Mouse (Mus musculus) embryonic facial prominence, embryonic 10.5 days (tissue): ENCODE measurements around the gene Vps8. TPM values are rescaled to one million over a fixed set of nuclear protein-coding genes. Genes with fewer than 3 reads are reported as not detected.

ENCODE experiments used
- DNase-seq: peaks from one replicate; pipeline ENCODE4 v3.0.0-alpha.2; 2017; ENCODE audit warnings: low spot score
- H3K27ac ChIP-seq: fragments of 300-500 bp; sonication (generic); replicated peaks from 2 replicates; pipeline ENCODE4 v1.5.1; 2016; ENCODE audit warnings: mild to moderate bottlenecking
- H3K27me3 ChIP-seq: fragments of 300-500 bp; sonication (generic); replicated peaks from 2 replicates; pipeline ENCODE4 v1.6.1; 2016; ENCODE audit warnings: low read depth, mild to moderate bottlenecking; ENCODE audit not compliant: poor library complexity, severe bottlenecking
- H3K36me3 ChIP-seq: fragments of 300-500 bp; sonication (generic); replicated peaks from 2 replicates; pipeline ENCODE4 v1.6.1; 2016; ENCODE audit warnings: mild to moderate bottlenecking, moderate library complexity
- H3K4me1 ChIP-seq: fragments of 300-500 bp; sonication (generic); 2 replicates; pipeline ENCODE4 v1.6.1; 2016
- H3K4me3 ChIP-seq: fragments of 300-500 bp; sonication (generic); 2 replicates; pipeline ENCODE4 v1.5.1; 2016; ENCODE audit warnings: mild to moderate bottlenecking, moderate library complexity
- H3K9me3 ChIP-seq: fragments of 300-500 bp; sonication (generic); 2 replicates; pipeline ENCODE4 v1.6.1; 2016; ENCODE audit warnings: mild to moderate bottlenecking
- WGBS: fragments of 180-500 bp; shearing (Covaris S2); methylation state at CpG from one replicate; pipeline ENCODE4 v1.1.7; 2016; 5-methylcytosine and 5-hydroxymethylcytosine counted together
- polyA plus RNA-seq: library from polyadenylated mRNA; unstranded; fragments of >200 nt; fragmentation: Nextera tagmentation; extraction: Ambion mirVana; gene quantifications from 2 replicates; pipeline ENCODE4 v1.2.1, GENCODE M21; 2016

The Vps8 gene
- polyA plus RNA-seq, 1 experiment from 2014 or later: 16.6 TPM

DNA sequence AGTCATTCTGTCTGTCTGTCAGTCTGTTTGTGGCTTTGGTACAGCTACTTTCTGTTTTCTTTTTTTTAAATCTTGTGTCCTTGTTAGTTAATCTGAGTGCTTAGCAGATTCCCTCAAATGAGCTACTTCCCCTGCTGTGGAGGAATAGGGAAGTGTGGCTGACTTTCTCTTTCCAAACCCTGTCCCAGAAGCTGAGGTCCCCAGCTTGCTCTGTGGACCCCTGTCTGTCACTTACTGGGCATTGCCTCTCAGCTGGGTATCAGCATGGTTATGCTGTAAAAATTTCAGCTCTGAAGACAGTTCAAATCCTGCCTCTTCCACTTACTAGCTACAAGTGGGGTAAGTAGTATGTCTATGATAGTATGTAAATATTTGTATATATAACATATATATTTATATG lies 11.1 kb upstream of the Vps8 start:
- no peak for DNase-seq
- H3K4me3 ChIP-seq: no peak overlapping the region
- H3K4me1 ChIP-seq: peaks cover 10% of the 10 kb centered on the region
- H3K27me3 ChIP-seq: no peaks in the 10 kb centered on the region
- no peak overlapping the region for H3K27ac ChIP-seq
- no peaks in the 10 kb centered on the region for H3K36me3 ChIP-seq
- H3K9me3 ChIP-seq: no peaks in the 10 kb centered on the region

DNA sequence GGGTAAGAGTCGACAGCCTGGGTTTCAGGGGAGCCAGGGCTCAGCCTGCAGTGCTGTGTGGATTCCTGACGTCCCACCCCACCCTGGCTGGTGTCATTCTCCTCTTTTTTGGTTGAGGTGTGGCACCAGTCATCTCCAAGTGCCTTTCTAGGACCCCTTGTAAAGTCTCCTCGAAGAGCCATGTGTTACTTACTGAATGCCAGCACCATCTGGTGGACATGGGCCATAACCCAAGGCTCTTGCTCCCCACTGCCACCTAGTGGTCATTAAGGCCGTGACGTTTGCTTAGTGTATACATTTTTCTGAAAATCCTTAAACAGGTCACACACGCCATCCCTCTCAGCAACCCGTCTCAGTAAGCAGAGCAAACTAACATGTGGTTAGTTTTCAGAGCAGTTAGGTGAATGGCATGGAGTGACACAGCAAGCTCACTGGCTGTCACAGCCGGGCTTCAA lies 10.3 kb upstream of the Vps8 start:
- 18% methylated on average over 8 of the region's 8 CpGs for WGBS
- H3K4me3 ChIP-seq: no peak overlapping the region
- no peaks in the 10 kb centered on the region for H3K27me3 ChIP-seq
- H3K4me1 ChIP-seq: peaks cover 4% of the 10 kb centered on the region; the same call in 1 of the 2 replicates
- H3K36me3 ChIP-seq: no peaks in the 10 kb centered on the region
- no peak overlapping the region for H3K27ac ChIP-seq
- peak; percentile 86 for DNase-seq
- no peaks in the 10 kb centered on the region for H3K9me3 ChIP-seq

GRCm38 (mm10) chr16:21413819-21414218 lies 9.1 kb upstream of the Vps8 start:
- Histone ChIP-seq H3K4me1 (peaks cover 4% of the 10 kb centered on the region; the same call in 1 of the 2 replicates), H3K4me3 (no peak overlapping the region), H3K36me3 (no peaks in the 10 kb centered on the region), H3K27ac (no peak overlapping the region), H3K9me3 (no peaks in the 10 kb centered on the region), H3K27me3 (no peaks in the 10 kb centered on the region)
- no peak for DNase-seq
- 81% methylated on average over 3 of the region's 3 CpGs for WGBS

DNA sequence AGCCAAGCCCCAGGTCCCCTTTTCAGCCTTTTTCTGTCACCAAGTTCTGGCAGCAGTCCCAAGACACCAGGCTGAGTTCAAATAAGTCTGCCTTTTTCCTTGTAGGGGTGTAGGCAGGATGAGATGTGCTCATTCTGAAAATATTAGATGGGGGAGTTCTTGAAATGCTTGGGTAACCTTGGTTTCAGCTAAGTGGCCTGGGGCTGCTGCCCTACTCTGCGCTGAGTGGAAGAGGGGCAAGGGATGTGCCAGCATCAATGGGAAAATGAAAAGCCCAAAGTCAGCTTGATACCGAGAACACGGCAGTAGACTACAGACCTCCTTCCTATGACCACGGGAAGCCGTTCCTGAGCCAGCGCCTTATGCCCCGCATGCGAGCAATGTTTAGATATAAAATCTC lies 7.8 kb upstream of the Vps8 start:
- 96% methylated on average over 8 of the region's 8 CpGs for WGBS
- Histone ChIP-seq H3K36me3 (no peaks in the 10 kb centered on the region), H3K9me3 (no peaks in the 10 kb centered on the region), H3K4me1 (peaks cover 4% of the 10 kb centered on the region; the same call in 1 of the 2 replicates), H3K27me3 (no peaks in the 10 kb centered on the region), H3K27ac (no peak overlapping the region), H3K4me3 (no peak overlapping the region)
- DNase-seq: no peak

DNA sequence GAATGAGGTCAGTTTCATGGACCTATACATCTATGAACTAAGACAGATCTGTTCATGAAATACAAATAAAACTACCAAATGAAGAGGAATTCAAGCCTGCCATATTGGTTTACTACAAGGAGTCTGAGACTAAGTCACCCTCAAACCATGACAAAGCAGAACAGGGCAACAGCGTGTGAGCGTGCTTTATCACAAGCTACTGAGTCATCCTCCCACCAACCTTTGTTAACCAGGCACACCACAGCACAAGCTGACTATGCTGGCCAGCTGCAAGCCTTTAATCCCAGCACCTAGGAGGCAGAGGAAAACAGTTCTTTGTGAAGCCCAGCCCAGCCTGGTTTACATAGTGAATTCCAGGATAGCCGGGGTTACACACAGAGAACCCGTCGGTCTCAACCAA lies 4.9 kb upstream of the Vps8 start:
- no peak for DNase-seq

GRCm38 (mm10) chr16:21423546-21423910 lies 610 bp downstream of the Vps8 start:
- WGBS: 2% methylated on average over 10 of the region's 10 CpGs

More for the DNA sequence above, 4.9 kb upstream of the Vps8 start:
- H3K36me3 ChIP-seq: no peaks in the 10 kb centered on the region
- no peak overlapping the region for H3K4me3 ChIP-seq
- no peaks in the 10 kb centered on the region for H3K9me3 ChIP-seq
- H3K4me1 ChIP-seq: peaks cover 6% of the 10 kb centered on the region; the same call in 1 of the 2 replicates
- 51% methylated on average over 5 of the region's 5 CpGs for WGBS
- no peaks in the 10 kb centered on the region for H3K27me3 ChIP-seq
- H3K27ac ChIP-seq: no peak overlapping the region

GRCm38 (mm10) chr16:21428131-21428530 lies 5.2 kb downstream of the Vps8 start:
- H3K27ac ChIP-seq: no peak overlapping the region
- no peaks in the 10 kb centered on the region for H3K27me3 ChIP-seq
- no peak overlapping the region for H3K4me3 ChIP-seq
- 0 out of 2 replicates have a peak, but pooled peaks cover 4% of the 10 kb centered on the region for H3K36me3 ChIP-seq
- H3K9me3 ChIP-seq: peaks cover 5% of the 10 kb centered on the region; the same call in 1 of the 2 replicates
- H3K4me1 ChIP-seq: peaks cover 15% of the 10 kb centered on the region
- 78% methylated on average over 5 of the region's 5 CpGs for WGBS
- no peak for DNase-seq

More at GRCm38 (mm10) chr16:21423546-21423910, 610 bp downstream of the Vps8 start:
- H3K36me3 ChIP-seq: no peaks in the 10 kb centered on the region
- peak overlapping the region; percentile 93 for H3K27ac ChIP-seq
- H3K27me3 ChIP-seq: no peaks in the 10 kb centered on the region
- no peaks in the 10 kb centered on the region for H3K9me3 ChIP-seq
- peaks cover 20% of the 10 kb centered on the region for H3K4me1 ChIP-seq
- DNase-seq: no peak
- H3K4me3 ChIP-seq: peak overlapping the region; percentile 94

GRCm38 (mm10) chr16:21430377-21431060 lies 7.6 kb downstream of the Vps8 start:
- Histone ChIP-seq H3K27me3 (no peaks in the 10 kb centered on the region), H3K4me1 (no peaks in the 10 kb centered on the region), H3K4me3 (no peak overlapping the region), H3K9me3 (peaks cover 5% of the 10 kb centered on the region; the same call in 1 of the 2 replicates), H3K36me3 (0 out of 2 replicates have a peak, but pooled peaks cover 4% of the 10 kb centered on the region), H3K27ac (no peak overlapping the region)
- 91% methylated on average over 2 of the region's 2 CpGs for WGBS
- DNase-seq: no peak

DNA sequence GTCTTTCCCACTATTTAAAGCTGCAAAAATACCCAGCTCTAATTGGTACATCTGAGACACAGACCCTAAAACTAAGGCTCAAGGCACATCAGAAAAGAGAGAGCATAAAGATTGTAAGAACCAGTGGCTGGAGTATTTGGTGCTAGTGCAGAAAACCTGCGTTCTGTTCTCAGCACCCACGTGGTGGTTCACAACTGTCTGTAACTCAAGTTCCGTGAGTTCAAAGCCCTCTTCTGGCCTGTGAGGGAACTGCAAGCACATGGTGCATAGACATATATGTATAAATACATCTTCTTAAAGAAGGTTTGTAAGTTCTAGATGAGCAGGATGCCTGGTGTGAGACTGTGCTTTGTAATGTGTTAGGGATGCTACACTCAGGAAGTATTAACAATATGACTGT lies 8.7 kb downstream of the Vps8 start:
- no peaks in the 10 kb centered on the region for H3K27me3 ChIP-seq
- H3K9me3 ChIP-seq: peaks cover 5% of the 10 kb centered on the region; the same call in 1 of the 2 replicates
- no peak for DNase-seq
- 82% methylated on average over 3 of the region's 3 CpGs for WGBS
- H3K4me3 ChIP-seq: no peak overlapping the region
- no peaks in the 10 kb centered on the region for H3K4me1 ChIP-seq
- H3K36me3 ChIP-seq: peaks cover 4% of the 10 kb centered on the region; the same call in 1 of the 2 replicates
- no peak overlapping the region for H3K27ac ChIP-seq

GRCm38 (mm10) chr16:21433543-21433942 lies 10.6 kb downstream of the Vps8 start:
- H3K4me1 ChIP-seq: no peaks in the 10 kb centered on the region
- H3K4me3 ChIP-seq: no peak overlapping the region
- DNase-seq: no peak
- peaks cover 5% of the 10 kb centered on the region; the same call in 1 of the 2 replicates for H3K9me3 ChIP-seq
- no peak overlapping the region for H3K27ac ChIP-seq
- 38% methylated on average over 3 of the region's 3 CpGs for WGBS
- no peaks in the 10 kb centered on the region for H3K27me3 ChIP-seq
- peaks cover 7% of the 10 kb centered on the region; the same call in 1 of the 2 replicates for H3K36me3 ChIP-seq

DNA sequence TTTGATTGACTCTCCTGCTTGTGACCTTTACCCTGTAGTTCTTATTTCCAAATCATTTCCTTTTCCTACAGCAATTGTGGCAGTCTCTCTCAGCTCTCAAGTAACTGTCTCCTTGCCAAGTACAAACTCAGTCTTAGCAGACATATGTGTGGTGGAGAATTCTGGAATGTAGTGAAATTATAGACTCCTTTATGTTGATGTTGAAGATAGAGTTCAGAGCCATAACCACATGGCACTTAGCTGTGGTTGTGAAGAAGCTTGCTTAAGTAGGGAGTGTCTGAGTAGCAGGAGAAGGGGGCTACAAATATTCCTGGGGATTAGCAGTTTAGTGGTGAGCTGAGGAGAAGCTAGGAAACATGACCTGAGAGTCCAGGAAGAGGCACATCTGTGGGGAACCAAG lies 18.1 kb downstream of the Vps8 start:
- peaks cover 43% of the 10 kb centered on the region for H3K4me1 ChIP-seq
- no peaks in the 10 kb centered on the region for H3K27me3 ChIP-seq
- no peak for DNase-seq
- H3K36me3 ChIP-seq: peaks cover 9% of the 10 kb centered on the region; the same call in 1 of the 2 replicates
- H3K9me3 ChIP-seq: no peaks in the 10 kb centered on the region
- no peak overlapping the region for H3K4me3 ChIP-seq
- H3K27ac ChIP-seq: peak overlapping the region; percentile 52

- Histone ChIP-seq H3K27ac (peak overlapping the region; percentile 69), H3K36me3 (peaks cover 6% of the 10 kb centered on the region; the same call in 1 of the 2 replicates), H3K4me3 (no peak overlapping the region), H3K27me3 (no peaks in the 10 kb centered on the region), H3K9me3 (no peaks in the 10 kb centered on the region), H3K4me1 (peaks cover 53% of the 10 kb centered on the region)
- WGBS: 29% methylated on average over 9 of the region's 9 CpGs
- peak; percentile 68 for DNase-seq
Measured at GRCm38 (mm10) chr16:21445026-21445625, 22.2 kb downstream of the Vps8 start.

GRCm38 (mm10) chr16:21447447-21447846 lies 24.5 kb downstream of the Vps8 start:
- Histone ChIP-seq H3K9me3 (no peaks in the 10 kb centered on the region), H3K4me1 (peaks cover 39% of the 10 kb centered on the region), H3K4me3 (no peak overlapping the region), H3K36me3 (peaks cover 6% of the 10 kb centered on the region; the same call in 1 of the 2 replicates), H3K27ac (peak overlapping the region; percentile 24; the same call in 1 of the 2 replicates), H3K27me3 (no peaks in the 10 kb centered on the region)
- no peak for DNase-seq
- 93% methylated on average over 5 of the region's 5 CpGs for WGBS
